In the genomic region with DNA sequence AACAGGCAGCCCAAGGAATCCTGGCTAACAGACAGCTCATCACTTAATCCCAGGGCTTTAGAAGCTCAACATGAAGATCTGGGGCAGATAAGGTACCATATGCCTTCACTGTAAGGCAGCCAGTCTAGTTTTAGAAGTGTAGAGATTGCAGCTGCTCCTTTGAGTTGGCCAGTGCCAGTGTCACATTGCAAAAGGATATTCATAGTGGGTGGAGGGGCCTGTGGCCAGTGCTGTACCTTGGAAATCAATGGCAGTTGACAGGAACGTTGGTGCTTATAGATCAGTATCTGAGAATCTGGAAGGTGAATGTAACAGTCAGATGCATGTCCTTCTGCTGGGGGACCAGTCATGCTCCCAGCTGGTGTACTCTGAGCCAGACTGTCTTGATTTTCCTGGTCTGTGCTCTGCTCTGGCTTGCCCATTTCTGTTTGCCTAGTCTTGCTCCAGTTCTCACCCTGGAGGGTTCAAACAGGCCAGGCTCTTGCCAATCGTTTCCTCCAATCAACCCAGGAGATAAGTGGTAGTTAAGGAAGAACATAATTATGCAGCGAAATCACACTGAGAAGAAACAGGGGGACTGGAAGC, we compare ENCODE assay signal across 24 mouse cellular contexts. TPM values are rescaled to one million over a fixed set of nuclear protein-coding genes. Genes with fewer than 3 reads are reported as not detected.
DNase-seq lines count a peak whose midpoint lies in the region; ATAC-seq and TF ChIP-seq lines count a peak whose summit lies in the region.
"Had no signal": no experiment of that assay in that cellular context is flagged by ENCODE, and none has a peak within 500 bp of the region (broad histone marks: within the 10 kb centered on the region; RNA-seq: fewer than 3 reads in every experiment).

No protein-coding gene starts in this region.

- H3K27me3 ChIP-seq in hindbrain, postnatal 0 days (ENCODE audit: insufficient read depth, low read length) = no peaks in the 10 kb centered on the region
- H3K27me3 ChIP-seq: embryonic facial prominence, embryonic 15.5 days; midbrain, embryonic 12.5 days; neural tube, embryonic 12.5 days had no signal

- no peaks in the 10 kb centered on the region for H3K9me3 ChIP-seq in hindbrain, postnatal 0 days (ENCODE audit: low read length)
- H3K9me3 ChIP-seq: embryonic facial prominence, embryonic 15.5 days; forebrain, embryonic 10.5 days; heart, embryonic 10.5 days; hindbrain, embryonic 10.5 days; midbrain, embryonic 12.5 days; neural tube, embryonic 12.5 days had no signal

- H3K36me3 ChIP-seq in hindbrain, postnatal 0 days (ENCODE audit: insufficient read depth, low read length) = no peaks in the 10 kb centered on the region
- H3K36me3 ChIP-seq: embryonic facial prominence, embryonic 15.5 days; forebrain, embryonic 10.5 days; heart, embryonic 10.5 days; hindbrain, embryonic 10.5 days; midbrain, embryonic 12.5 days; neural tube, embryonic 12.5 days had no signal

- H3K4me1 ChIP-seq in hindbrain, postnatal 0 days (ENCODE audit: insufficient read depth, low read length) = no peaks in the 10 kb centered on the region
- H3K4me1 ChIP-seq: forebrain, embryonic 10.5 days; midbrain, embryonic 12.5 days; neural tube, embryonic 12.5 days had no signal

- H3K27ac ChIP-seq in hindbrain, postnatal 0 days = no peak overlapping the region
- H3K27ac ChIP-seq: embryonic facial prominence, embryonic 15.5 days; forebrain, embryonic 10.5 days; heart, embryonic 10.5 days; hindbrain, embryonic 10.5 days; midbrain, embryonic 12.5 days; neural tube, embryonic 12.5 days had no signal

- no peak overlapping the region for H3K4me2 ChIP-seq in hindbrain, postnatal 0 days (ENCODE audit: low read depth, low read length)
- H3K4me2 ChIP-seq: embryonic facial prominence, embryonic 15.5 days; midbrain, embryonic 12.5 days; neural tube, embryonic 12.5 days had no signal

- H3K4me3 ChIP-seq in hindbrain, postnatal 0 days (ENCODE audit: low read length) = no peak overlapping the region
- H3K4me3 ChIP-seq: embryonic facial prominence, embryonic 15.5 days; forebrain, embryonic 10.5 days; heart, embryonic 10.5 days; hindbrain, embryonic 10.5 days; midbrain, embryonic 12.5 days; neural tube, embryonic 12.5 days had no signal

- no peak for TF ChIP-seq CTCF in hindbrain, postnatal 0 days (IDR thresholded peaks at IDR 0.05; ENCODE audit: low read depth)

- 70% methylated on average over 3 of the region's 3 CpGs for WGBS in hindbrain, postnatal 0 days

- no peak; the same call in 1 of the 2 replicates for ATAC-seq in hindbrain, postnatal 0 days
- ATAC-seq: activated CD4-positive, CD25-positive, alpha-beta regulatory T cell, adult 4 months; liver, postnatal 0 days had no signal

- no peak overlapping the region for H3K9ac ChIP-seq in hindbrain, postnatal 0 days (replicated peaks; ENCODE audit: low read length)
- H3K9ac ChIP-seq: embryonic facial prominence, embryonic 15.5 days; liver, postnatal 0 days; midbrain, embryonic 12.5 days; neural tube, embryonic 12.5 days had no signal

- DNase-seq in gastrocnemius, adult 8-10 months (ENCODE audit: low spot score in 2 of 2) = peak; percentile 11 to 17
- DNase-seq in gastrocnemius, postnatal 10 days = no peak
- peak; percentile 33 for DNase-seq in thymus, postnatal 14 days
- DNase-seq in thymus, postnatal 25 days = no peak
- peak; percentile 89 for DNase-seq in MN1 (ENCODE audit: low spot score)
- DNase-seq in skeletal muscle tissue, adult 2 months (ENCODE audit: low read depth, low spot score) = peak; percentile 54
- no peak for DNase-seq in hindbrain, postnatal 0 days (ENCODE audit: low spot score)
- DNase-seq: adrenal gland, postnatal 25 days; cerebellum, adult 11 months; gastrocnemius, postnatal 25 days; kidney, adult 2 months; kidney, postnatal 10 days; layer of hippocampus, postnatal 36 days; liver, postnatal 0 days; lung, postnatal 10 days had no signal

RNA-seq across cellular contexts. Expression of a gene that starts 41.3 kb away (rescaled TPM):
- total RNA-seq in gastrocnemius, adult 8-10 months (2022) = 100 to 1,000 TPM in 2 of 4 experiments, 10 to 100 TPM in 2; 80.9 to 103 (median 97.5) TPM
- total RNA-seq in gastrocnemius, postnatal 10 days (2021) = 10 to 100 TPM; 55.7 to 62.1 TPM
- total RNA-seq in hindbrain, postnatal 0 days (2014; rRNA removed) = 94.2 and 111 TPM in 2 replicates
- polyA plus RNA-seq in hindbrain, postnatal 0 days (2015; fragmentation: Nextera tagmentation; extraction: Ambion mirVana) = 258 and 293 TPM in 2 replicates

RNA-seq across cellular contexts. Expression of a gene that starts 45.6 kb away (rescaled TPM):
- total RNA-seq in gastrocnemius, adult 8-10 months (2022) = under 1 TPM; 0.31 to 0.80 (median 0.74) TPM
- total RNA-seq in gastrocnemius, postnatal 10 days (2021) = 1 to 10 TPM; 1.3 TPM
- total RNA-seq in hindbrain, postnatal 0 days (2014; rRNA removed) = 1.7 and 2.6 TPM in 2 replicates
- polyA plus RNA-seq in hindbrain, postnatal 0 days (2015; fragmentation: Nextera tagmentation; extraction: Ambion mirVana) = 1.0 and 1.3 TPM in 2 replicates
- total RNA-seq: liver, adult 2 months had no signal
- polyA plus RNA-seq: liver, adult 2 months; small intestine, adult 2 months had no signal

Comparison
In these comparisons a context has a peak if more than half of its experiments do, and no peak if none do; other contexts are left out.
1. DNase-seq: peak in gastrocnemius, adult 8-10 months (2 of 2), thymus, postnatal 14 days (single experiment), MN1 (single experiment) and skeletal muscle tissue, adult 2 months (single experiment); none in gastrocnemius, postnatal 10 days (single experiment), thymus, postnatal 25 days (single experiment) and hindbrain, postnatal 0 days (single experiment).